Mouse (Mus musculus): ENCODE results near the gene Emb. TPM values are rescaled to one million over a fixed set of nuclear protein-coding genes. Genes with fewer than 3 reads are reported as not detected.
"Not testable (repeated sequence)": the region's sequence is repeated elsewhere in the genome, so short reads cannot be mapped to it uniquely, and the experiment has no call there.

Gene Emb
- polyA plus RNA-seq (2014; fragmentation: Nextera tagmentation; extraction: Ambion mirVana) = 21.4 and 22.0 TPM in 2 replicates

DNA sequence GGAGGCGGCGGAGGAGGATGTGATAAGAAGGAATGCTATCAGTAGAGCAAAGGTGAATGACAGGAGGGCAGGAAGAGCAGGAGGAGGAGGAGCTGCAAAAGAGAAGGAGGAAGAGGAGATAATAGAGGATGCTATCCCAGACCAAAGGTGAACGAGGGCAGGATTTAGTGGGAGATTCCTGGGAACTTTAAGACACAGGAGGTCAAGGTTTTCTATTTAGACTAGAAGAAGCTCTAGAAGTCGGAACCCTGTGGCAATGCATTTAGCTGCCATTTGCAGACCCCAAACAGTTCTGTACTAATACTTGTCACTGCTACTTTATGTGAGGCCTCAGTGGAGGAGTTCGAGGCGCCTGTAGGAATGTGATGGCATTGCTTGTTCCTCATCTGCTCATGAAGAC lies at the start of gene Emb:
Gene Emb, plus strand, starts transcription at position 301 of the 400 bp plus-strand sequence.
- Histone ChIP-seq H3K27me3 (ENCODE audit: control insufficient read depth, insufficient read depth, low read length) (no peaks in the 10 kb centered on the region), H3K4me3 (ENCODE audit: low read depth, low read length) (no peak within 1 kb of the TSS), H3K27ac (ENCODE audit: low read depth, low read length) (no peak within 1 kb of the TSS), H3K36me3 (ENCODE audit: control insufficient read depth, insufficient read depth, low read length) (no peaks in the 10 kb centered on the region), H3K9ac (ENCODE audit: low read depth, low read length) (no peak within 1 kb of the TSS), H3K4me2 (no peak within 1 kb of the TSS), H3K9me3 (replicated peaks; ENCODE audit: control insufficient read depth, low read length) (no peaks in the 10 kb centered on the region), H3K4me1 (ENCODE audit: control insufficient read depth, insufficient read depth, low read length) (no peaks in the 10 kb centered on the region)
- no peak for ATAC-seq (replicated peaks; ENCODE audit: insufficient number of reproducible peaks, low FRiP score, low TSS enrichment)
- WGBS (ENCODE audit: insufficient replicate concordance) = 29% methylated on average over 6 of the region's 6 CpGs

- Histone ChIP-seq H3K27me3 (ENCODE audit: control insufficient read depth, insufficient read depth, low read length) (no peaks in the 10 kb centered on the region), H3K27ac (ENCODE audit: low read depth, low read length) (no peak overlapping the region), H3K36me3 (ENCODE audit: control insufficient read depth, insufficient read depth, low read length) (no peaks in the 10 kb centered on the region), H3K9ac (ENCODE audit: low read depth, low read length) (no peak overlapping the region), H3K9me3 (replicated peaks; ENCODE audit: control insufficient read depth, low read length) (no peaks in the 10 kb centered on the region), H3K4me3 (ENCODE audit: low read depth, low read length) (no peak overlapping the region), H3K4me2 (no peak overlapping the region), H3K4me1 (ENCODE audit: control insufficient read depth, insufficient read depth, low read length) (no peaks in the 10 kb centered on the region)
- no peak for ATAC-seq (replicated peaks; ENCODE audit: insufficient number of reproducible peaks, low FRiP score, low TSS enrichment)
- 82% methylated on average over 5 of the region's 5 CpGs for WGBS (ENCODE audit: insufficient replicate concordance)
Measured at GRCm38 (mm10) chr13:117163906-117164305, 44.4 kb upstream of the Emb start.

- Histone ChIP-seq H3K27ac (ENCODE audit: low read depth, low read length) (no peak overlapping the region), H3K9me3 (replicated peaks; ENCODE audit: control insufficient read depth, low read length) (no peaks in the 10 kb centered on the region)
- WGBS (ENCODE audit: insufficient replicate concordance) = 90% methylated on average over 8 of the region's 8 CpGs
Measured at GRCm38 (mm10) chr13:117165071-117165470, 43.3 kb upstream of the Emb start.

DNA sequence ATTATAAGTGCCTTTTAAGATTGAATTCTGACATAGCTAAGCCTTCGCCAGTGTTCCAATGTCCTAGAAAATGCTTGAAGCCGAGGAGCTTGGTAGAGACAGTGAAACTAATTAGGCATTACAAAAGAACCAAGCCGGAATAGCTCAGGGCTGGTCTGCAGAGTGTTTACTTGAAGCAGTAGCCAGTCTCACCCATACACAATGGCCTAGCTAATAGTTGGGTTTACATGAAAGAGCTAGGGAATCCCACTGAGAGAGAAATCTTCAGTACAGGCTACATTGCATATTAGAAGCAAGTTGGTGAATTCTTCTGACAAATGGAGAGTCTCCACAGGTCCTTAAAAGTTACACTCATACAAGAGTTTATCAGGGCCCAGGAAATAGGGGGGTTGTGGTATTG lies 27.4 kb upstream of the Emb start:
- WGBS (ENCODE audit: insufficient replicate concordance) = 78% methylated on average over 3 of the region's 3 CpGs
- not testable (repeated sequence) for H3K4me2 ChIP-seq; H3K4me3 ChIP-seq (ENCODE audit: low read depth, low read length); H3K9ac ChIP-seq (ENCODE audit: low read depth, low read length); ATAC-seq (replicated peaks; ENCODE audit: insufficient number of reproducible peaks, low FRiP score, low TSS enrichment); H3K36me3 ChIP-seq (ENCODE audit: control insufficient read depth, insufficient read depth, low read length); H3K9me3 ChIP-seq (replicated peaks; ENCODE audit: control insufficient read depth, low read length); H3K4me1 ChIP-seq (ENCODE audit: control insufficient read depth, insufficient read depth, low read length); H3K27me3 ChIP-seq (ENCODE audit: control insufficient read depth, insufficient read depth, low read length); H3K27ac ChIP-seq (ENCODE audit: low read depth, low read length)

More at GRCm38 (mm10) chr13:117165071-117165470, 43.3 kb upstream of the Emb start:
- no peak overlapping the region for H3K4me3 ChIP-seq (ENCODE audit: low read depth, low read length)
- H3K36me3 ChIP-seq (ENCODE audit: control insufficient read depth, insufficient read depth, low read length) = no peaks in the 10 kb centered on the region
- H3K9ac ChIP-seq (ENCODE audit: low read depth, low read length) = no peak overlapping the region
- no peak overlapping the region for H3K4me2 ChIP-seq
- no peaks in the 10 kb centered on the region for H3K4me1 ChIP-seq (ENCODE audit: control insufficient read depth, insufficient read depth, low read length)
- no peak for ATAC-seq (replicated peaks; ENCODE audit: insufficient number of reproducible peaks, low FRiP score, low TSS enrichment)
- no peaks in the 10 kb centered on the region for H3K27me3 ChIP-seq (ENCODE audit: control insufficient read depth, insufficient read depth, low read length)

GRCm38 (mm10) chr13:117183288-117183687 lies 25.0 kb upstream of the Emb start:
- Histone ChIP-seq H3K4me2 (no peak overlapping the region), H3K27me3 (ENCODE audit: control insufficient read depth, insufficient read depth, low read length) (no peaks in the 10 kb centered on the region), H3K36me3 (ENCODE audit: control insufficient read depth, insufficient read depth, low read length) (no peaks in the 10 kb centered on the region), H3K9ac (ENCODE audit: low read depth, low read length) (no peak overlapping the region), H3K27ac (ENCODE audit: low read depth, low read length) (no peak overlapping the region), H3K9me3 (replicated peaks; ENCODE audit: control insufficient read depth, low read length) (no peaks in the 10 kb centered on the region), H3K4me3 (ENCODE audit: low read depth, low read length) (no peak overlapping the region), H3K4me1 (ENCODE audit: control insufficient read depth, insufficient read depth, low read length) (no peaks in the 10 kb centered on the region)
- no peak for ATAC-seq (replicated peaks; ENCODE audit: insufficient number of reproducible peaks, low FRiP score, low TSS enrichment)
- WGBS (ENCODE audit: insufficient replicate concordance) = 71% methylated on average over 6 of the region's 6 CpGs

DNA sequence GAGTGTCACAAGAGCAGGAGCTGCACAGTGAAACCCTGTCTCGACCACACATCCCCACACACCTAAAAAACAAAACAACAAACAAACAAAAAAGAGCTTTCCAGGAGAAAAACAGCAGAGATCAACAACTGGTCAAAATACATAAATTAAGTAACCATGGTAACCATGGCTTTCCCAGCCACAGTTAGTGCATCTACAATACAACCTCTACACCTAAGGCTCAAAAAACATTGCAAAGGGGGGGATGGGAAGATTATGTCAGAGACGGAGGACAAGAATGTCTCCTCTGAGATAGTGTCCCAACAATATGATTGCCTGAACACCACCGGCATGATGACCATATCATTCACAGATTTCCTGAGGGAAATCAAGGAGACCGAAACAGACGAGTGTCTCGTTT lies 23.0 kb upstream of the Emb start:
- H3K27ac ChIP-seq (ENCODE audit: low read depth, low read length) = no peak overlapping the region
- H3K4me1 ChIP-seq (ENCODE audit: control insufficient read depth, insufficient read depth, low read length) = no peaks in the 10 kb centered on the region
- no peak overlapping the region for H3K9ac ChIP-seq (ENCODE audit: low read depth, low read length)
- H3K4me3 ChIP-seq (ENCODE audit: low read depth, low read length) = no peak overlapping the region
- H3K9me3 ChIP-seq (replicated peaks; ENCODE audit: control insufficient read depth, low read length) = no peaks in the 10 kb centered on the region
- no peak for ATAC-seq (replicated peaks; ENCODE audit: insufficient number of reproducible peaks, low FRiP score, low TSS enrichment)
- no peaks in the 10 kb centered on the region for H3K27me3 ChIP-seq (ENCODE audit: control insufficient read depth, insufficient read depth, low read length)
- no peak overlapping the region for H3K4me2 ChIP-seq
- H3K36me3 ChIP-seq (ENCODE audit: control insufficient read depth, insufficient read depth, low read length) = no peaks in the 10 kb centered on the region
- WGBS (ENCODE audit: insufficient replicate concordance) = 49% methylated on average over 6 of the region's 6 CpGs

DNA sequence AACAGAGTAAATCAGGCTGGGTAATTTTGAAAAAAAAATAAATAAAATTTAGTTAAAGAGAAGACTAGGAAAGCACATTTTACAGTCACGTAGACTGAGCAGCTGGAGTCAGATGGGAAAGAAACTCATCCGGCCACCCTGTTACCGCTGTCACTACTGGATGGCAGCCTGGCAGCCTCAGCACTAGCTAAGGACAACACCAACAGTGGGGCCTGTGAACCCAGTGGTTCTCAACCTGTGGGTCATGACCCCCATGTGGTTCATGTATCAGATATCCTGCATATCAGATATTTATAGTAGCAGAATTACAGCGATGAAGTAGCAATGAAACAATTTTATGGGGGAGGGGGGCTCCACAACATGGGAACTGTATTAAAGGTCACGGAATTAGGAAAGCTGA lies 16.2 kb upstream of the Emb start:
- H3K4me1 ChIP-seq (ENCODE audit: control insufficient read depth, insufficient read depth, low read length) = no peaks in the 10 kb centered on the region
- no peaks in the 10 kb centered on the region for H3K27me3 ChIP-seq (ENCODE audit: control insufficient read depth, insufficient read depth, low read length)
- H3K4me3 ChIP-seq (ENCODE audit: low read depth, low read length) = no peak overlapping the region
- H3K36me3 ChIP-seq (ENCODE audit: control insufficient read depth, insufficient read depth, low read length) = no peaks in the 10 kb centered on the region
- no peak overlapping the region for H3K4me2 ChIP-seq
- no peaks in the 10 kb centered on the region for H3K9me3 ChIP-seq (replicated peaks; ENCODE audit: control insufficient read depth, low read length)
- H3K9ac ChIP-seq (ENCODE audit: low read depth, low read length) = no peak overlapping the region
- ATAC-seq (replicated peaks; ENCODE audit: insufficient number of reproducible peaks, low FRiP score, low TSS enrichment) = no peak
- WGBS (ENCODE audit: insufficient replicate concordance) = 89% methylated on average over 5 of the region's 5 CpGs
- H3K27ac ChIP-seq (ENCODE audit: low read depth, low read length) = no peak overlapping the region

DNA sequence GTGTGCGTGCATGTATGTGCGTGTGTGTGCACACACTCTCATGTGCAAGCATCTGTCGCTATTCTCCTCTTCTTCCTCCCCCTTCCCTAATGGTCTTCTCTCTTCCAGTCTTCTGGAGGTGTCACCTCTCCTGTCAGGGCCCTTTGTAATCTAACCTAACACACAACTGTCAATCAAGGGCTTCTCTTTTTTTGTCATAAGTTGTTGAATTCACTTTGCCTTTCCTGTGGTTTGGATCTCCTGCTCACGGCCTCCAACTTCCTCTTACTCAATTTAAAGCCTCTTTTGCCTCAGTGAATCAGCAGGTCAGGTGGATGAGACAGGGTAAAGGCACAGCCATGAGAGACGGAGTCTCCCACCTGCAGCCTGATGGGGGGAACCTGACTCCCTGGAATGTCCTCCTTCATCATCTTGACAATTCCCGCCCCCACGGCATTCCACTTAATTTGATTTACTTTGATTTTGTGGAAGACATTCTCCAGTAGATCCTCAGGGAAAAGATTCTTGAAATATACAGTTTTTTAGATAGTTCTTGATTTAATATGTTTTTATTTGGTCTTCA lies 14.8 kb upstream of the Emb start:
- Histone ChIP-seq H3K4me3 (ENCODE audit: low read depth, low read length) (no peak overlapping the region), H3K36me3 (ENCODE audit: control insufficient read depth, insufficient read depth, low read length) (no peaks in the 10 kb centered on the region), H3K27ac (ENCODE audit: low read depth, low read length) (no peak overlapping the region), H3K9ac (ENCODE audit: low read depth, low read length) (no peak overlapping the region), H3K27me3 (ENCODE audit: control insufficient read depth, insufficient read depth, low read length) (no peaks in the 10 kb centered on the region), H3K9me3 (replicated peaks; ENCODE audit: control insufficient read depth, low read length) (no peaks in the 10 kb centered on the region), H3K4me2 (no peak overlapping the region), H3K4me1 (ENCODE audit: control insufficient read depth, insufficient read depth, low read length) (no peaks in the 10 kb centered on the region)
- ATAC-seq (replicated peaks; ENCODE audit: insufficient number of reproducible peaks, low FRiP score, low TSS enrichment) = no peak
- 68% methylated on average over 7 of the region's 7 CpGs for WGBS (ENCODE audit: insufficient replicate concordance)
